Mouse (Mus musculus) v-Abl transformed pro-B cells (cell line): ENCODE data around the gene Lasp1.
"Not testable (repeated sequence)": the region's sequence is repeated elsewhere in the genome, so short reads cannot be mapped to it uniquely, and the experiment has no call there.

Source experiments
- in situ Hi-C, 2 experiments: fragments of 400-800 bp; cut with MboI; formaldehyde crosslinking; loops; one replicate each; pipeline ENCODE4 v1.15.1; 2025; ENCODE audit not compliant: unreplicated experiment in 2 of 2

The Lasp1 gene

GRCm38 (mm10) chr11:97851601-97852000, 52.8 kb downstream of the Lasp1 start:
- in situ Hi-C loops, result no loop called here

- in situ Hi-C loops, result no loop called here
Observed at GRCm38 (mm10) chr11:97855473-97855872, 56.7 kb downstream of the Lasp1 start.

GRCm38 (mm10) chr11:97862148-97862547, 63.3 kb downstream of the Lasp1 start:
- in situ Hi-C loops, result no loop called here

- in situ Hi-C loops, result no loop called here
Observed at GRCm38 (mm10) chr11:97865421-97865820, 66.6 kb downstream of the Lasp1 start.

GRCm38 (mm10) chr11:97866091-97866888, 67.5 kb downstream of the Lasp1 start:
- in situ Hi-C loops, result no loop called here

GRCm38 (mm10) chr11:97867591-97867990, 68.8 kb downstream of the Lasp1 start:
- in situ Hi-C loops, result no loop called here

- in situ Hi-C loops, result not testable (repeated sequence)
Observed at GRCm38 (mm10) chr11:97872378-97872777, 73.6 kb downstream of the Lasp1 start.

- in situ Hi-C loops, result no loop called here
Observed at GRCm38 (mm10) chr11:97874396-97874795, 75.6 kb downstream of the Lasp1 start.

GRCm38 (mm10) chr11:97877341-97877740, 78.5 kb downstream of the Lasp1 start:
- in situ Hi-C loops, result no loop called here

GRCm38 (mm10) chr11:97880362-97880761, 81.6 kb downstream of the Lasp1 start:
- in situ Hi-C loops, result loop anchor here (5.0 kb wide), 1 partner anchor 83 kb away; the partner anchor contains the start of gene Lasp1 (in 2 of the 2)

- in situ Hi-C loops, result loop anchor here (5.0 kb wide), 1 partner anchor 86 kb away; the partner anchor contains the start of gene Lasp1 (in 2 of the 2)
Observed at GRCm38 (mm10) chr11:97883542-97883917, 84.7 kb downstream of the Lasp1 start.

- in situ Hi-C loops, result loop anchor here (5.0 kb wide), 1 partner anchor 87 kb away; the partner anchor contains the start of gene Lasp1 (in 2 of the 2)
Observed at GRCm38 (mm10) chr11:97883918-97884600, 85.3 kb downstream of the Lasp1 start, which contains the start of gene Fbxo47. Gene Fbxo47 (minus strand): TSS chr11:97884154.

GRCm38 (mm10) chr11:97884601-97885185, 85.9 kb downstream of the Lasp1 start:
- in situ Hi-C loops, result loop anchor here (5.0 kb wide), 1 partner anchor 87 kb away; the partner anchor contains the start of gene Lasp1 (in 2 of the 2)

GRCm38 (mm10) chr11:97885296-97885915, 86.6 kb downstream of the Lasp1 start:
- in situ Hi-C loops, result no loop called here
